Mouse (Mus musculus) cerebellum, adult 18-20 months (tissue): Measurements from ENCODE around the gene Rgs1.

ENCODE experiments used
- DNase-seq, 2 experiments: peaks; one replicate each; pipeline ENCODE4 v3.0.0; 2021

Rgs1 gene

GRCm38 (mm10) chr1:144248923-144249322 is at the start of gene Rgs1:
TSS of gene Rgs1 (minus strand) at chr1:144249242.
- DNase-seq = no peak

GRCm38 (mm10) chr1:144283020-144284014 is 34.3 kb upstream of the Rgs1 start:
- DNase-seq = no peak

GRCm38 (mm10) chr1:144280056-144280455 is 31.0 kb upstream of the Rgs1 start:
- DNase-seq = no peak

GRCm38 (mm10) chr1:144272991-144273390 is 23.9 kb upstream of the Rgs1 start:
- no peak for DNase-seq

- DNase-seq = no peak
Observed at GRCm38 (mm10) chr1:144269112-144269511, 20.1 kb upstream of the Rgs1 start.

- no peak for DNase-seq
Observed at GRCm38 (mm10) chr1:144267471-144268470, 18.7 kb upstream of the Rgs1 start.

GRCm38 (mm10) chr1:144264000-144264399 is 15.0 kb upstream of the Rgs1 start:
- no peak for DNase-seq

GRCm38 (mm10) chr1:144262008-144262407 is 13.0 kb upstream of the Rgs1 start:
- no peak for DNase-seq

- no peak for DNase-seq
Observed at GRCm38 (mm10) chr1:144258779-144259178, 9.7 kb upstream of the Rgs1 start.

- no peak for DNase-seq
Observed at GRCm38 (mm10) chr1:144256556-144257331, 7.7 kb upstream of the Rgs1 start.

- no peak for DNase-seq
Observed at GRCm38 (mm10) chr1:144248206-144248605, 836 bp downstream of the Rgs1 start.

GRCm38 (mm10) chr1:144247382-144247781 is 1.7 kb downstream of the Rgs1 start:
- DNase-seq = no peak

GRCm38 (mm10) chr1:144243511-144243910 is 5.5 kb downstream of the Rgs1 start:
- DNase-seq = no peak

- no peak for DNase-seq
Observed at GRCm38 (mm10) chr1:144239195-144239594, 9.8 kb downstream of the Rgs1 start.

- no peak for DNase-seq
Observed at GRCm38 (mm10) chr1:144215230-144215629, 33.8 kb downstream of the Rgs1 start.

GRCm38 (mm10) chr1:144210912-144211311 is 38.1 kb downstream of the Rgs1 start:
- DNase-seq = no peak

GRCm38 (mm10) chr1:144206281-144207061 is 42.6 kb downstream of the Rgs1 start:
- no peak for DNase-seq

GRCm38 (mm10) chr1:144204766-144205165 is 44.3 kb downstream of the Rgs1 start:
- no peak for DNase-seq

GRCm38 (mm10) chr1:144202939-144203338 is 46.1 kb downstream of the Rgs1 start:
- DNase-seq = no peak

GRCm38 (mm10) chr1:144200496-144200895 is 48.5 kb downstream of the Rgs1 start:
- DNase-seq = no peak

- DNase-seq = no peak
Observed at GRCm38 (mm10) chr1:144199538-144199937, 49.5 kb downstream of the Rgs1 start.

- peak; percentile 4 to 17 for DNase-seq
Observed at GRCm38 (mm10) chr1:144197684-144198083, 51.4 kb downstream of the Rgs1 start.
